Mouse (Mus musculus) gastrocnemius, adult 18-20 months (tissue): Measurements from ENCODE around the gene Unc13c. TPM values are rescaled to one million over a fixed set of nuclear protein-coding genes. Genes with fewer than 3 reads are reported as not detected.

Experiments used
- DNase-seq: peaks from one replicate; pipeline ENCODE4 v3.0.0; 2021; ENCODE audit warnings: low spot score
- total RNA-seq, 2 experiments: library from RNA; stranded (reverse); gene quantifications; 2 replicates each; pipeline ENCODE4 v1.2.3; 2021

Gene Unc13c
- total RNA-seq, 2 experiments from 2014 or later = 0.16 to 0.17 TPM

DNA sequence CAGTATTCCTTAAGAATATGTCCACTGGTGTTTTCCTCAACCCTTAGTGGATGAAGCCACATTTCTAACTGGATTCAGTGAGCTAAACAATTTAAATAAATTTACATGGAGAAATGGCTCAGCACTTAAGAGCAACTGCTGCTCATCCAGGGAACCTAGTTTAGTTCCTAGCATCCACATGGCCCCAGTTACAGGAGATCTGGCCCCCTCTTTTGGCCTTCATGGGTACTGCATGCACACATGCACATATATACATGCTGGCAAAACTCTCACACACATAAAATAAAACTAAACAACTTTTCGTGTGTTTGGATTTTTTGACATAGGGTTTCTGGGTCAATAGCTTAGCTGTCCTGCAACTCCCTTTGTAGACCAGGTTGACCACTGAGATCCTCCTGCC lies 330.6 kb downstream of the Unc13c start:
- no peak for DNase-seq

DNA sequence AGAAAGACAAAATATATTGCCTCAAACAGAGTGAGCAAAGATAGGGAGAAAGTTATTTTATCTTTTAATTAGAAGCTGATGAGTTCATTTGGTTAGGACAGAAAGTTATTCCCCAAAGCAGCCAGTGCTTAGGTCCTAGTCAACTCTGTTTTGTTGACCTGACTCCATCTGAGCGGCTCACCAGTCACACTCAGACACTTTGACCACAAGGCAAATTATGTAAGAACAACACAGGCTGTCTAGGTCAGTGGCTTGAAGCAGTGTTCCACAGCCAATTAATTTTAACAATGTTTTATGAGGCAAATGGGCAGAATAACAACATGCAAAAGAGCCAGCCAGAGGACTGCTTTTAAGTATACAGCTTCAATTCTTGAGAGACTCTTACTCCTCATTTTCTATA lies 343.6 kb downstream of the Unc13c start:
- no peak for DNase-seq

DNA sequence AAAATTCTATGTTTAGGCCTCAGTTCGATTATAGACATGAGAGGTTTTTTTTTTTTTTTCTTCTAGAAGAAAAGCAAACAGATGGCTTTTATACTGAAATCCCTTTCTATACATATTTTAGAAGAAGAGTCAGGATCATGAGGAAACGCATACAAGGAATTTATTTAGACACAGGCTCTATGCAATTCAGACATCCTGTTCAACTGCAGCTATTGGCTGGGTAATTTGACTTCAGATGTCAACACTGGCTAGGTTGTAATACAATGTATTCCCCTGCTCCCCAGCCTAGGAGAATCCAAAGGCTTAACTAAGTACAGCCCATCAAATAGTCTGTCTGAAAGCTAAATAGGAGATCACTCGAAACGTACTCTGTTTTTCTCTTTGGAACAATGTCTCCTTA lies 355.9 kb downstream of the Unc13c start:
- DNase-seq = no peak

DNA sequence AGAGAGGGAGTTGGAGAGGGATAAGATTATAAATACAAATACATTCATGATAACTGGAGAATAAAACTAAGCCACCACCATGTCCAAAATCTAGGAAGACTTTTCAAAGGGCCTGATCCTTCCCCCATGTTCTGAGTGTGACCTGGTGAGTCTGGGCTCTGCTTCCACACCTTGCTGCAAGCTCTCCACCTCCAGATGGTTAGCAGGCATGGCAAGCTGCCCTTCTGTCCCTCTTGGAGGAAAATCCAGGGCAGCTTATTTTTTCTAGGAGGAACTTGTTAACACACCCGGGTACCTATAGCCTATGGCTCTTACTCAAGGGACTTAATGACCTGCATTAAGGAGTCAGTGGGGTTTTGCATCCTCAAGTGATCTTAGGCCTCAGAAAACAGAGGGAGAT lies 364.8 kb downstream of the Unc13c start:
- DNase-seq = no peak

DNA sequence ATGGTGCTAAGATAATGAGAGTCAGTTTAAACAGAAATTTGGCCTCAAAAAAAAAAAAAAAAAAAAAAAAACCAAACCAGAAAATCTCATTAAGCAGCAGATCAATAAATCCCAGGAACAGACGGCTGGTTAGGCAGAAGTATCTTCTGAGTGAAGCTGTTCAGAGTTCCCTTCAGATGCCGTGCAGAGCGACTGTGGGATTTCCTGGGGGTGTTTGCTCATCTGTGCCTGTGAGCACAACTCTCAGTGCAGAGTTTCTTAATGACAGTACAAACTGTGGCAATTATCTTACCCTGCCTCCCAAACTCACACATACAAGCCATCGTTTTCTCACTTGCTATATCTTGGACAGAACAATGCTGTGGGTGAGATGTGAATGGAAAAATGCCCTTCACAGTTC lies 403.2 kb downstream of the Unc13c start:
- DNase-seq = no peak

DNA sequence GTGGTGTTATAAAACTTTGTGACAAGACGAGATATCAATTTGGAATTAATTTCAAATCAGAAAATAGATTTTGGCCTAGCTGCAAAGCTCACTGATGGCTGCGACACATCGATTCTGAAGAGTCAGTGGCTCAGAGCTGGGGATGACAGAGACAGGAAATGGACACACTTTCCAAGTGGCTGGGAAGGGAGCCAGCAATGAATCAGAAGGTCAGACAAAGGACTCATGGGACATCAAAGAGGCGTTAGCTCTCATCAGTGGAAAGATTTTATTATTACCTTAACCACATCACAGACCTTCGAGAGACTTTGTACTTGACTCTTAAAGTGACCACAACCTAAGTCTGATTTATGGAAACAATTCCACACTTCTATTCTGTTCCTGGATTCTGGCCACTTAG lies 408.7 kb downstream of the Unc13c start:
- DNase-seq = peak; percentile 16

DNA sequence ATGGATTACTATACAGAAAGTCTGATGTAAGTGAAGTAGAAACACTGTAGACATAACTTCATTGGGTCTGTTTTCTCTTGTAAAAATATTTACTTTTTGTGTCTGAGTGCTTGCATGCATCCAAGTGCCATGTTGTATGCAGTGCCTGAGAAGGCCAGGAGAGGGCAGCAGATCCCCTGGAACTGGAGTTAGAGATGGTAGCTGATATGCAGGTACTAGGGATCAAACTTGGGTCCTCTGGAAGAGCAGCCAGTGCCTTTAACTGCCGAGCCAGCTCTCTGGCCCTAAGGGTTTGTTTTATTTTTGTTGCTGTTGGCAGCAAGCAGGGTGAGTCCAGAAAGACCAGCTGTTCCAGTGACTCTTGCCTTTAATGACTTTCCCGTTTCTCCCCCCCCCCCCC lies 411.0 kb downstream of the Unc13c start:
- DNase-seq = peak; percentile 16

DNA sequence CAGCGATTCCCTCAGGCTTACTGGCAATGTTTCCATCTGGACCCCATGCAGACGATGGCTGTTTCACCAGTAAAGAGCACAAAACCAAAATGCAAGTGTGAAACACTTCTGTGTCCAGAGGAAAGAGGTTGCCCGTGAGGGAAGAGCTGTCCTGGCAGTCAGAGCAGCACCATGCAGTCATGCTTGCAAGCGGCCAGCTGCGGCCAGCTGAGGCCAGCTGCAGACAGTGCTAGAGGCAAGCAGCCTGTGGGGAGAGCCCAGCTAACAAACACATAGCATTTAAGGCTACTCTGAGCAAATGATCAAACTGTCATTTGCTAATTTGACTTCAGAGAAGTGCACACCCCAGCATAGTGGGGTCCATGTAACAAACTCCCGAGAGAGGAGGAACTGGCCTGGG lies 413.4 kb downstream of the Unc13c start:
- DNase-seq = no peak

DNA sequence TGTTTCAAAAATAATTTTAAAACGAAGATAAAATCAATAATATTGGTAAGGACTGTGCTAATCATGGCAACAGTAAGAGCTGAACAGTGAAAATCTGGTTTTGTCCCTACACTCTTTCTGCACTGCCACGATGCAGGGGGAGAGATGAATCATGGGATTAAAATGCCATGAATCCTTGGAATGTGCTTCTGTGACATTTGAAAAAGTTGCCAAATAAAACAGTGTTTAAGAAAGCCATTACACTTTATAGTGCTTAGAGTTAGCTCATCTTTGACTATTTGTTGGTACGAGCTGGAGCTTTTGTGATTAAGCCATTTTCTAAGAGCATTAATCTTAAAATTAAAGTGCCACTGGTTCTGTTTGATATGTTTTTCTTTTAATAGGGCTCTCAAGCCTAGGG lies 496.2 kb downstream of the Unc13c start:
- DNase-seq = no peak

DNA sequence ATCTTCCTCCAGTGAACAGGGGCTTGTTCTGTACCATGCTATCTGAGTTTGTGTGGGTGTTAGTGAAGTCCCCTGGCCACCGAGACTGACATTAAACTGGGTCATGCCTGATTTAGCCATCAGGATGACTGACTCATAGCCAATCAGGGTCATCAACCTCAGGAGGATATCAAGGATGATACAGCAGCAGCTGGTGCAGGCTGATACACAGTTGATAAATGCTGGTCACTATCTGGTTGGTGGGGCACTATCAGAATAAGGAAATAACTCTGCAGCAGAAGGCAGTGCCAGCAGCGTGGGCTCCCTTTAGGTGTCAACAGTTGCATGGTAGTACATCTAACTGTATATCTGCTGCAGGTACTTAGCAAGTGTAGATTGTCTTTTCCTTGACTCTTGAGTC lies 506.7 kb downstream of the Unc13c start:
- DNase-seq = no peak

DNA sequence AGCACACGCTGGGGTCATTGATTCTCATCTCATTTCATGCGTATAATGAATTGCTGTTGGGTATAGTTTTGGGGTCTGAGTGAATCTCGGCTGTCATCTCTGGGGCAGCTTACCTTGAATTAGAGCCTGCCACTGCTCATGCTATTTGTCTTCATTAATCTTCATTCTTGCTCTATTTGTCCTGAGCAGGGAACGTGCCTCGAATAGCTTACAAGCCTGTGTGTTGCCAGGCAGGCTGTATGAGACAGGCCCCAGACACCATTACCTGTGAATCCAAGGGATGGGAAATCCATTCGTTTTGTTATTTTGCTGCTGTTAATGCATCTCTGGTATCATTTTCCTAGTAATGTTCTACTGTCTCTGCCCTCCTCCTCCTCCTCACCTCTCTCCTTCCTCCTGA lies 518.8 kb downstream of the Unc13c start:
- DNase-seq = no peak

DNA sequence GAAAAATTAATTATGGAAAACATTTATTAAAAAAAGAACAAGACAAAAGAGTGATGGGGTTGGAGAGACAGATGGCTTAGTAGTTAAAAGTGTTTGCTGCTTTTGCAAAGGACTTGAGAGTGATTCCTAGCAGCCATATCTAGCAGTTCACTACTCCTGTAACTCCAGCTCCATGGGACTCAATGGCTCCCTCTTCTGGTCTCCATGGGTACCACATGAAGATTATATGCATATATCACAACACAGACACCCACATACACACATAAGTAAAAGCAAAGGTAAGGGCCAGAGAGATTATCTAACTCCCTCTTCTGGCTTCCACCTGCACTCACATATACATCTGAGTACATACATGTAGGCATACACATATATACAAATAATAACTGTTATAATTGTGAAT lies 519.5 kb downstream of the Unc13c start:
- DNase-seq = no peak

DNA sequence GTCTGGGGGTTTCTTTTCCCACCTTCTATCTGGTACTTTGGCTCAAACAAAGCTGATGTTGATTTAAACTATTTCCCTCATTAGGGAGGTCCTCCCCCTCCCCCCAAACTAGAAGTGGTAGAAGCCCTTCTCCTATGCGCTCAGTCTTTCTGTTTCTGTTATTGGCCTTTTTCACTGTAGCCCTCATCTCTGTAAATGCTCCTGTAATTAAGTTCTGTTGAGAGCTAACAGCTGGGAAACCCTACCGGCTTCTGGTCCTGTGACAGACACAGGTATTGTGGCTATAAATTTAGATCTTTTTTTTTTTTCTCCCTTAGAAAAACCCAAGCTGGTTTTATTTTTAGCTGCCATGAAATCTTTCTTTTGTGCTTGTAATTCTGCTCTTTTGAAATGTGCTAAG lies 536.8 kb downstream of the Unc13c start:
- no peak for DNase-seq

Other genes starting within 250 kb of the Unc13c start
- gene Wdr72, start 141.4 kb upstream of the Unc13c start, total RNA-seq = not detected